Mouse (Mus musculus) retina, adult 2 months (tissue): ENCODE data around the gene Faah.
A peak's percentile ranks its signal among the peaks of the same experiment; 100 is the strongest.

Experiments
- DNase-seq: peaks from one replicate; pipeline ENCODE4 v3.0.0-alpha.2; 2012; ENCODE audit warnings: low read depth, low spot score

Faah gene

GRCm38 (mm10) chr4:116000671-116001070 is 17.1 kb downstream of the Faah start:
- no peak for DNase-seq

DNA sequence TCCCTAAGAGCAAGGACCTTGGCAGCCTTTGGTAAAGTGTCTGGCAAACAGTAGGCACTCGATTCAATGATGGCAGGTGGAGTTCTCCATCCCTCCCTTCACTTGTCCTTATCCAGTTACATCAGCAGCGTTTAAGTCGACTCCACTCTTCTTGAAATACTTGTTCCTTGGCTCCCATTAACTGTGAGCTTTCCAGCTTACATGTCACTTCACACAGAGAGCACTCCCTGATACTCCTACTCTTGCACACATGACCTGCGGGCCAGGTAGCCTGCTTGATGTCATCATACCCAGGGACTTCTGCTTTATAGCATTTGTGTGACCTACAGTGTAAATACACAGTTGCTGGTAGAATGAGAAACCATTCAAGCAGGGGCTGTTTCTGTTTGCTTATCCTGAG is 21.0 kb downstream of the Faah start:
- no peak for DNase-seq

DNA sequence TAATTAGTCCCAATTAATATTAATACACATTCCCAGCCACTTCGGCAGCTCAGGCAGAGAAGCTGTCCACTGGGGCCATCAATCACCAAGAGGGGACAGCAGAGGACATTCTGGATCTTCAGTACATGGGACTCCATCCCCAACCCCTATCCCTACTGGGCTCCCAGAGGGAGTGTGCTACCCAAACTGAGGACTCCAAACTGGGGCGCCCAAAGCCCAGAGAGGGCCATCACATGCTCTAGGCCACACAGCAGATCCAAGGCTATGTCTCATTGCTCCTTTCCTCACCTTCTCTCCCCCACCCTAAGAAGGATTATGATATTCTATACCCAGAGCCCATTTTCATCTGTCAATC is 22.4 kb downstream of the Faah start:
- no peak for DNase-seq

- DNase-seq, result no peak
Measured at GRCm38 (mm10) chr4:115994662-115995375, 22.9 kb downstream of the Faah start.

DNA sequence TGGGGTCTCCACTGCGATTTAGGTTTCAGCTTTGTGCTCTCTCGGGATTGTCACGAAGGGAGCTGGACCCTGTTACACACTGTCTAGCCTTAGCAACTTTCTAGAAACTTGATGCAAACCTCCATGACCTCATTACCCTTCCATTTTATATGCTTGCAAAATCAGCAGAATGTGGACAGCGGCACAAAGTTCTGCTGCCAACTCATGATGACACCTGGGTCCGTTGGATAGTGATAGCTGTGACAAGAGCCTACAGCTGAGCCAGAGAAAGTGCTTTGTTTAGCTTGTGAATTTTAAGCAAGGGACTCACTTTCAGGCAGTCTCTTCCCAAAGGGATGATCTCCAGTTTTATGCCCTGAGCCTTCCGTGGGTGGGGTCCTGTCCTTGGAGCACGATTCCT is 28.3 kb downstream of the Faah start:
- no peak for DNase-seq

DNA sequence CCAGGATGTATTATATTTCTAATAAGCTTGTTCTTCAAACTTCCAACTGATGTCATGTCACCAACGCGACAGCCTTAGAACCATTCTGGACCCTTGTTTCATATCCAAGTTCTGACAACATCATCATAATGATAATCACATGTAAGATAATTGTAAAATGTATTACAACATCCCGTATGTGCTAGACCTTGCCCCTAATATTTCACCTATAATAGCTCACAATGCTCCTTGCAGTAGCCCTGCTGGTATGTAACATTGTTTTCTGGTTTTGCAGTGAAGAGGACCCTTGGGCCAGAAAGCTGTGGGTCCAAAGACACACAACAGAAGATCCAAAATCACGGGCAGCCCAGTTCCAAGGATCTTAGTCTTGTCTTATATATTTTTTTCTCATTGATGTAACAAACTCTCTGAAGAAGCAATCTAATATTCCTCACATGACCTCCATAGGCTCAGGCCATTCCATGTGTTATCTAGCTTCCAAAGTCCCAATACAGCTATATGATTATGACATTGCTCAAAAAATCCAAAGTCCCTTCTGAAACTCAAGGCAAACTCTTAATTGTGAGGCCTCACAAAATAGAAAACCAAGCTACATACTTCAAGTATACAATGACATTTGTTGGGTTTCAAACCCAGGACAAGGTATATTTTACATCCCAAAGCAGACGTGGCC is 29.7 kb downstream of the Faah start:
- no peak for DNase-seq

DNA sequence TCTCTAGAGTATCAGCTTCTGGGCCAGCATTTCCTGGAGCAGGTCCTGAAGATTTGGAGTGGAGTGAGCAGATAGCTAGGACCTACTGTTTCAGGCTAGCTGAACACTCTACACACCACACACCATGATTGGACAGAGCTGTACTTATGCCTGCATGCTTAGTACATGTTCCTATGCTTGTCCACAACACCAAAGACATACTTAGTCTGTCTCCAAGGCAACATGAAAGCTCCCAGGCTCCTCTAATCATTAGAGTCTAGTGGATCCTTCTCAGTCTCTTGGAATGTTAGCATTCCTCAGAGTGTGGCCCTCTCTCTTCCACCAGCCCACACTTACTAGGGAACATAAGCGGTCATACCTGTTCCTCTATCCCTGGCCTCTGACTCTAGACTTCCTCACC is 30.3 kb downstream of the Faah start:
- DNase-seq, result no peak

DNA sequence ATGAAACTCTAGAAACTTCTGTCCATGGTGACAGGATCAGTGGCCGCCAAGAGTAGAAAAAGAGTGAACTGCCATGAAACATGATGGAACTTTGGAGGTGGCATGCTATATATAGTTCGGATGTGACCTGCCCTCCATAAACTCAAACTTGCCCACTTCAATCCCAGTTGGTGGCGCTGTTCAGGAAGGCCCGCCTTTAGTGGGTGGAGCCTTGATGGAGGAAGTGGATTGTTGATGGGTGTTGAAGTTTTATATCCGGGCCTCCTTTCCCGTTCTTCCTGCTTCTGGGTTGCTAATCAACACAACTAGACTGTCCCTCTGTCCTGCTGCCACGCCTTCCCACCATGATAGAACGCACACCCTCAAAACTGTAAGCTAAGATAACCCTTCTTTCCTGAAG is 32.8 kb downstream of the Faah start:
- DNase-seq, result no peak

DNA sequence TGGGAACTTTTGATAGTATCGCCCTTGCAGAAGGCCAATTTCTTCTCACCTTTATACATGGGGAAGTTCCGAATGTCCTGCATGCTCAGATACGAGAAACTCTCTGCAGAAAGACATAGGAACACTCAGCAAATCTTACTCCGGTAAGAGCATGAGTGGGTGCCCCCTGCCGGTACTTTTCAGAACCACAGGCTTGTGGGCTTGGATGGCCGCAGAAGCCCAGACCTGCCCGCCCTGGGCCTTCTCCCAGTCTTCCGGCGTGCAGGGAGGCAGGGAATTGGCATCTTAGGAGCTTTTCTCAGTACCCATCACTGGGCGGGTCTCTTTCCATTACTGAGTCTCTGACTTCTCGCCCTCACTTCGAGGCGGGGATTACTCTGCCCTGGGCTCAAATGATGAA is 33.6 kb downstream of the Faah start:
- DNase-seq, result peak; percentile 53

- peak; percentile 64 for DNase-seq
Measured at GRCm38 (mm10) chr4:115980676-115981075, 37.0 kb downstream of the Faah start.

- no peak for DNase-seq
Measured at GRCm38 (mm10) chr4:115979437-115979836, 38.3 kb downstream of the Faah start.

DNA sequence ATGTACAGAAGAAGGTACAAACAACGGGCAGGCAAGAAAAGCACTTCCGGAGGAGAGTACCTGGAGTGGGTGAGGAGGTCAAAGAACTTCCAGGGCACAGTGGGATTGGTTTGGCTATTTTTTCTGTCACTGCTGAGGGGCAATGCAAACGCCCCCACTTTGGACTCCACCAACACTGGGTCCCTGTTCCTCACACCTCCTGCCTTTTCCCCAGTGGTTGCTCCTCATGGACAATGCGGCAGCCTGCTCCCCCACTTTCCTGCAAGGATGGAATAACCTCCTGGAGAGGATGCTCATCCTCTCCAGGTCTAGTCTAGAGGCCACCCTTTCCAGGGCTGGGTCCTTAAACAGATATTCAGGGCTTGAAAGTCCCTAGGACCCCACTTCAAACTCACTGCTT is 38.8 kb downstream of the Faah start:
- no peak for DNase-seq

GRCm38 (mm10) chr4:115972543-115972942 is 45.2 kb downstream of the Faah start:
- no peak for DNase-seq

DNA sequence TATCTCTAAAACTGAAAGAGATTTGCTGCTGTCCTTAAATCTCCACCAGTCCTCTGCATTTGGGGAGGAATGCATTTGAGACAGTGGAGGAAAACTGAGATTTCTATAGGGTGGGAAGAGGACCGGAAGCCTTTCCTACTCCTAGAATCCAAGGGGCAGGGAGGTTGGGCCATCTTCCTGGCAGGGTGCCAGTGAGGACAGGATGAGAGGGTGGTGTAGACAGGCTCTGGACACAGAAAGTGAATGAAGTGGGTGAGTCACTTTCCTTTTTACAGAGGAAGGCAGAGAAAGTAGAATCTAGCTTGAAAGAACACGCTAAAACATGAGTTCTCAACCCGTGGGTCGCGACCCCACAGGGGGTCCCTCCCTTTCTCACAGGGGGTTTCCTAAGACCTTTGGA is 53.3 kb downstream of the Faah start:
- DNase-seq, result no peak

DNA sequence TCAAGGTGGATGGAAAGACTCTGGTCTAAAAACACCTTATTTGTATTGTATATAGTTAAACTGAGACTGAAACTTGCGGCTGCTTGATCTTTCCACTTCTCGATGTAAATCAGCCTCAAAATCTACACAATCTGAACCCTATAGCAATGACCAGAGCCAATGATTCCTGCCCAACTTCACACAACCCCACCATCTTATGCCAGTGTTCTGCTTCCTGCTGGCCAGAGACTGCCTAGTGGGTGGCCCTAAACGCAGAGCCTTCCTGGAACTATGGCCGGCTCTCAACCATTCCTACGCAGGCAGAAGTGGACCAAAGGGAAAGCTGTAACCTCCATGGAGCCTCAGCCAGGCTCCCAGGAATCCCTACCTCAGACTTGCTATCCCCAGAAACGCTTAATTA is 54.0 kb downstream of the Faah start:
- DNase-seq, result no peak

- DNase-seq, result peak; percentile 85
Measured at GRCm38 (mm10) chr4:115962671-115963412, 54.9 kb downstream of the Faah start.

GRCm38 (mm10) chr4:115961991-115962390 is 55.7 kb downstream of the Faah start:
- DNase-seq, result no peak

GRCm38 (mm10) chr4:115959546-115959945 is 58.2 kb downstream of the Faah start:
- no peak for DNase-seq

- DNase-seq, result no peak
Measured at GRCm38 (mm10) chr4:115955494-115955775, 62.3 kb downstream of the Faah start.

DNA sequence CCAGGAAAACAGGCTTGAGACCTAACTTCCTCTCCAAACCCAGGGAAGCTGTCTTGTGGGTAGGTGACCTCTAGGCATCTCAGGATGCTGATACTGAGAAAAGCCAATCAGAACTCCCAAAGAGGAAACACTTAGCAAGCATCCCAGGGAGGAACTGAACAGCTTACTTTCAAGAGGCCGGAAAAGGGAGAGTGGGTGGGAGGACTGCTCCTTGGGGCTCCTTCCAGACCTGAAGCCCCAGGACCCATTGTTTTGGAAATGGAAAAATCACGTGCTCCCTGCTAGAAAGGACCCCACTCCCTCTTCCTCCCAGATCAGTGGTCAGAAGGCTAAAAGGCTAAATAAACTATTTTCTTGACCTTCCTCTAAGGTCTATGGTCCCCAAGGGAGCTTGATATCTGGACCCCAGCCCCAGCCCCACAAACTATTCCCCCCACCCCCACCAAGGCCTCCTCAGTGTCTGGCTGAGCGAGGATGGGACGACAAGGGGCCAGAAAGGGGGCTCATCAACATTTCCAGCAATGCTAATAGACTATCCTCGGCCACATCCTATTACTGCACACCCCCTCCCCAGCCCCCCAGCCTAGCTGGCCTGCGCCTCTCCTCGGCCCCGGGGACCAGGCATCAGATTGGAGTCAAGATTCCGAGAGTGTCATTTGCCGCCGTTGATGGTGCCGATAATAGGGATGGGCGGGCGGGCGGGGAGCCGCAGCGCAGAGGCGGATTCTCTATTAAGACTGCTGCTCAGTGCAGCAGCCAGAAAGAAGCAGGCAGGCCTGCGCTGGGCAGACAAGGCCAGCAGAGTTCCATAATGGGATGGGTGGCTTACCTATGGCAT is 62.9 kb downstream of the Faah start:
- DNase-seq, result no peak

DNA sequence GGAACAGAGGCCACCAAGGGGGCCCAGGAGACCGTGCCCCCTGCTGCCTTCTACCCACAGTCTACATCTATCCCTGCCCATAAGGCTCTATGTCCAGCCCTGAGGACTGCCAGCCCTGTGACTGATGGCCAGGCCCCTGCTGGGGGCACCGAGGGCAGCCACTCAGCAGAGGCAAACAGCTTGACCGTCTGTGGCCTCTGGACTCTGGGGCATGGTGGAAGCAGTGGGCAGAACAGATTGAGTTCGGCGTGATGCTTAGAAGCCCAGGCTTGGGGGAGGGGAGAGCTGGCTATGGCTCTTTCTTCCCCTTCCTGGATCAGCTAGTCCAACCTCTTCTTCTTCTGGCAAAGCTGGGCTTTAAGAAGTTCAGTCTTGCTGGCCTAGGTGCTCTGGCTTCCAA is 64.2 kb downstream of the Faah start:
- no peak for DNase-seq

- no peak for DNase-seq
Measured at GRCm38 (mm10) chr4:115952758-115953157, 65.0 kb downstream of the Faah start.
